Mouse (Mus musculus): Measurements from ENCODE around the gene Gse1.

Gene Gse1

GRCm38 (mm10) chr8:120439309-120439708 lies 211.1 kb downstream of the Gse1 start:
- CTCF ChIA-PET, result no interaction called here

GRCm38 (mm10) chr8:120440739-120441138 lies 212.5 kb downstream of the Gse1 start:
- CTCF ChIA-PET, result interaction anchor here (0.6 kb wide), 1 partner anchor 302 kb away, joined by 4 read pairs; no protein-coding TSS in a partner anchor

GRCm38 (mm10) chr8:120441637-120442036 lies 213.4 kb downstream of the Gse1 start:
- CTCF ChIA-PET, result interaction anchor here (0.6 kb wide), 2 partner anchors 106 to 301 kb away, joined by 3 to 4 read pairs; no protein-coding TSS in a partner anchor

GRCm38 (mm10) chr8:120442306-120443003 lies 214.2 kb downstream of the Gse1 start:
- CTCF ChIA-PET, result interaction anchor here (0.6 kb wide), 1 partner anchor 1922 kb away, joined by 7 read pairs; no protein-coding TSS in a partner anchor

GRCm38 (mm10) chr8:120445249-120445648 lies 217.0 kb downstream of the Gse1 start:
- CTCF ChIA-PET, result interaction anchor here (0.7 kb wide), 1 partner anchor 113 kb away, joined by 3 read pairs; no protein-coding TSS in a partner anchor

GRCm38 (mm10) chr8:120448131-120448530 lies 219.9 kb downstream of the Gse1 start:
- CTCF ChIA-PET, result no interaction called here

- CTCF ChIA-PET, result no interaction called here
Observed at GRCm38 (mm10) chr8:120449139-120449538, 220.9 kb downstream of the Gse1 start.

GRCm38 (mm10) chr8:120449608-120450031 lies 221.4 kb downstream of the Gse1 start:
- CTCF ChIA-PET, result no interaction called here

- CTCF ChIA-PET, result no interaction called here
Observed at GRCm38 (mm10) chr8:120452111-120452510, 223.9 kb downstream of the Gse1 start.

GRCm38 (mm10) chr8:120454404-120454803 lies 226.1 kb downstream of the Gse1 start:
- CTCF ChIA-PET, result no interaction called here

- CTCF ChIA-PET, result interaction anchor here (0.5 kb wide), 1 partner anchor 16 kb away, joined by 3 read pairs; no protein-coding TSS in a partner anchor
Observed at GRCm38 (mm10) chr8:120460375-120460774, 232.1 kb downstream of the Gse1 start.

GRCm38 (mm10) chr8:120462119-120462551 lies 233.9 kb downstream of the Gse1 start:
- CTCF ChIA-PET, result interaction anchor here (1.1 to 1.6 kb wide), 2 partner anchors 107 to 174 kb away, joined by 3 read pairs; no protein-coding TSS in a partner anchor

GRCm38 (mm10) chr8:120462611-120463010 lies 234.4 kb downstream of the Gse1 start:
- CTCF ChIA-PET, result interaction anchor here (1.1 to 1.6 kb wide), 2 partner anchors 107 to 174 kb away, joined by 3 read pairs; no protein-coding TSS in a partner anchor

GRCm38 (mm10) chr8:120463918-120464584 lies 235.8 kb downstream of the Gse1 start:
- CTCF ChIA-PET, result interaction anchor here (1.6 kb wide), 1 partner anchor 105 kb away, joined by 3 read pairs; no protein-coding TSS in a partner anchor

GRCm38 (mm10) chr8:120464585-120464937 lies 236.3 kb downstream of the Gse1 start:
- CTCF ChIA-PET, result interaction anchor here (0.6 kb wide), 1 partner anchor 142 kb away, joined by 3 read pairs; no protein-coding TSS in a partner anchor

- CTCF ChIA-PET, result no interaction called here
Observed at GRCm38 (mm10) chr8:120465710-120466109, 237.5 kb downstream of the Gse1 start.

GRCm38 (mm10) chr8:120466266-120466665 lies 238.0 kb downstream of the Gse1 start:
- CTCF ChIA-PET, result no interaction called here

- CTCF ChIA-PET, result no interaction called here
Observed at GRCm38 (mm10) chr8:120467598-120467997, 239.3 kb downstream of the Gse1 start.

GRCm38 (mm10) chr8:120470170-120470569 lies 241.9 kb downstream of the Gse1 start:
- CTCF ChIA-PET, result no interaction called here

- CTCF ChIA-PET, result interaction anchor here (0.6 kb wide), 1 partner anchor 1800 kb away, joined by 4 read pairs; no protein-coding TSS in a partner anchor
Observed at GRCm38 (mm10) chr8:120471166-120471565, 242.9 kb downstream of the Gse1 start.

GRCm38 (mm10) chr8:120471752-120472151 lies 243.5 kb downstream of the Gse1 start:
- CTCF ChIA-PET, result interaction anchor here (0.6 kb wide), 1 partner anchor 1799 kb away, joined by 4 read pairs; no protein-coding TSS in a partner anchor

- CTCF ChIA-PET, result no interaction called here
Observed at GRCm38 (mm10) chr8:120472230-120472629, 244.0 kb downstream of the Gse1 start.
